Mouse (Mus musculus) cerebellum, adult 2 months (tissue): Measurements from ENCODE around the gene Fam171a2.

ENCODE experiments used
- CTCF ChIP-seq: fragments of 200-500 bp; IDR thresholded peaks from 2 replicates; pipeline ENCODE4 v1.5.1; 2011; ENCODE audit warnings: low read depth, mild to moderate bottlenecking, control low read depth, low read length, moderate library complexity, borderline replicate concordance; ENCODE audit not compliant: insufficient read depth
- POLR2A ChIP-seq: fragments of 200-500 bp; IDR thresholded peaks from 2 replicates; pipeline ENCODE4 v1.6.1; 2011; ENCODE audit warnings: low read length, control low read depth, borderline replicate concordance; ENCODE audit not compliant: insufficient read depth

GRCm38 (mm10) chr11:102487901-102488300 is 40.4 kb upstream of the Fam171a2 start:
- TF ChIP-seq POLR2A (no peak), CTCF (no peak)
